Mouse (Mus musculus): ENCODE data around the gene Zfp664.

- no peak for TF ChIP-seq TCF3 (IDR thresholded peaks at IDR 0.05; ENCODE audit: insufficient read length, low read depth)
- TF ChIP-seq USF1 (IDR thresholded peaks at IDR 0.05; ENCODE audit: low read depth), result no peak
- no peak for TF ChIP-seq POLR2AphosphoS2 (IDR thresholded peaks at IDR 0.05; ENCODE audit: insufficient read length, low read depth)
- TF ChIP-seq POLR2A (IDR thresholded peaks at IDR 0.05; ENCODE audit: insufficient read length, low read depth), result no peak
- TF ChIP-seq REST (IDR thresholded peaks at IDR 0.05; ENCODE audit: insufficient read depth, insufficient read length), result no peak
- no peak for TF ChIP-seq MYOG (IDR thresholded peaks at IDR 0.05; ENCODE audit: control insufficient read depth in 1 of 3, insufficient read depth in 1 of 3, insufficient read length in 2 of 3, low read depth in 2 of 3)
- no peak for TF ChIP-seq TCF12 (IDR thresholded peaks at IDR 0.05; ENCODE audit: insufficient read depth, poor library complexity, severe bottlenecking)
- no peak for TF ChIP-seq MYOD1 (IDR thresholded peaks at IDR 0.05; ENCODE audit: control insufficient read depth in 1 of 3, insufficient read length in 2 of 3, low read depth in 2 of 3)
- no peak for TF ChIP-seq CEBPB (IDR thresholded peaks at IDR 0.05; ENCODE audit: insufficient read depth, poor library complexity, severe bottlenecking)
- no peak for TF ChIP-seq E2F4 (IDR thresholded peaks at IDR 0.05; ENCODE audit: insufficient read depth)
These were observed 19.1 kb upstream of the Zfp664 start for GRCm38 (mm10) chr5:124843386-124843785.
